Mouse (Mus musculus) liver, embryonic 14.5 days (tissue): ENCODE data around the gene Col4a2.

ENCODE experiments used
- CTCF ChIP-seq: IDR thresholded peaks from 2 replicates; pipeline ENCODE4 v1.5.1; 2016; ENCODE audit warnings: antibody characterized with exemption, low read depth, control low read depth
- EP300 ChIP-seq: IDR thresholded peaks from 2 replicates; pipeline ENCODE4 v1.6.1; 2016; ENCODE audit warnings: antibody characterized with exemption, low read depth

GRCm38 (mm10) chr8:11266471-11266870 is 46.1 kb upstream of the Col4a2 start:
- TF ChIP-seq CTCF: no peak
- no peak for TF ChIP-seq EP300
